Mouse (Mus musculus): ENCODE data around the gene Tox2.

Gene Tox2

DNA sequence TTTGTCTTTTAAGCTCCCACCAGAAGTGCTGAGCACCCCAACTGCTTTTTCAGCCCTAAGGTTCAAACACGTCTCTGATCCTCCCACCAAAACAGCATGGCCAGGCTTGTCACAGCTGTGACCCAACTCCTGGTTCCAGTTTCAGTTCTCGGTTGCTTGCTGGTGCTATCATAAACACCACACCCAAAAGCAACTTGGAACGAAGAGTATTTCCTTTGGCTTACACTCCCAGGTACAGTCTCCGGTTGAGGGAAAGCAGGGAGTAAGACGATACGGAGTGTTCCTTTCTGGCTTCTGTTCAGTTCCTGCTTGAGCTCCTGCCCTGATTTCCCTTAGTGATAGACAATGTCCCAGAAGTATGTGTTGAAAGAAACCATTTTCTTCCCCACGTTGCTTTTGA, 26.4 kb upstream of the Tox2 start:
- TF ChIP-seq CTCF (conservative IDR thresholded peaks at IDR 0.05; ENCODE audit: low read length) (no peak), NANOG (IDR thresholded peaks at IDR 0.05; ENCODE audit: borderline replicate concordance, low read length) (no peak), POU5F1 (IDR thresholded peaks at IDR 0.05; ENCODE audit: borderline replicate concordance, low read length) (no peak)
- H3K9me3 ChIP-seq (ENCODE audit: low read length) = no peaks in the 10 kb centered on the region
- H3K36me3 ChIP-seq (ENCODE audit: insufficient read depth, low read length) = no peaks in the 10 kb centered on the region
- peaks cover 11% of the 10 kb centered on the region for H3K27me3 ChIP-seq (ENCODE audit: insufficient read depth, low read length)
- H3K4me3 ChIP-seq (replicated peaks; ENCODE audit: low read length) = no peak overlapping the region
- no peaks in the 10 kb centered on the region for H3K4me1 ChIP-seq (replicated peaks; ENCODE audit: low read depth, low read length)

DNA sequence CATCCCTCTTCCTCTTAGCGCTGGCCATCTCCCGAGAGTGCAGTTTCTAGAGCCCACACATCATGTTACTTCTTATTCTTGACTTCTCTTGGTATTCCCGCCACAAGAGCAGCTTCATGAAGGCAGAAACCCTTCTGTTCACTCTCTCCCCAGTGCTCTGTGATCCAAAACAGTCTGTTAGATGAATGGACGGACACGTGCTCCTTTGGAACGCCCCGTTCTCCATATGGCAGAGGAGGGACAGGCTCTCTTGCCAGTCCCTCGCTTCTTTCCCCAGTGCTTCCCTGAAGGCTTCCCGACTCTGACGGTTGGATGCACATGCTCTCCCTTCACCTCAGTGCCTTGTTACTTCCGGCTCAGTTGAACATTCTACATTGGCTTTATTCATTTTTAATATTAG, 15.4 kb upstream of the Tox2 start:
- Histone ChIP-seq H3K4me1 (replicated peaks; ENCODE audit: low read depth, low read length) (peaks cover 7% of the 10 kb centered on the region; the same call in 1 of the 2 replicates), H3K4me3 (replicated peaks; ENCODE audit: low read length) (no peak overlapping the region), H3K27me3 (ENCODE audit: insufficient read depth, low read length) (peaks cover 13% of the 10 kb centered on the region; the same call in 1 of the 2 replicates), H3K9me3 (ENCODE audit: low read length) (no peaks in the 10 kb centered on the region), H3K36me3 (ENCODE audit: insufficient read depth, low read length) (no peaks in the 10 kb centered on the region)
- TF ChIP-seq POU5F1 (IDR thresholded peaks at IDR 0.05; ENCODE audit: borderline replicate concordance, low read length) (no peak), CTCF (conservative IDR thresholded peaks at IDR 0.05; ENCODE audit: low read length) (no peak), NANOG (IDR thresholded peaks at IDR 0.05; ENCODE audit: borderline replicate concordance, low read length) (no peak)

DNA sequence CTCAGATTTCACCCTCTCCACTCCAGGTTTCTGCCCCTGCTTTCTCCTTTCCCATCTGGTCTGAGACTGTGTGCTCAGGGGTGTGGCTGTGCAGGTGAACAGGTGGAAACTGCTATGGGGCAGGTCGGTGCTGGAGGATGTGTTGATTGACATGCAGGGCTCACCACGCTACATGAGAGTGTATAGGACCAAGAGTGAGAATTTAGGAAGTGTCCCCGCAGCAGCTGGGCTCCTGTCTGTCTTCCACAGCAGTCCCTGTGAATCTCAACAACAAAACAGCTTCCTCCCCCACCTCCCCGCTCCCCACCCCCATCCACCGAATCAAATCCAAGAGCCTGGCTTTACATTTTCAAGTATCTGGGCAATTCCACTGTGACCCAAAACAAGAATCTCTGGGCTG, 13.3 kb upstream of the Tox2 start:
- H3K27me3 ChIP-seq (ENCODE audit: insufficient read depth, low read length) = peaks cover 17% of the 10 kb centered on the region; the same call in 1 of the 2 replicates
- H3K36me3 ChIP-seq (ENCODE audit: insufficient read depth, low read length) = no peaks in the 10 kb centered on the region
- H3K4me3 ChIP-seq (replicated peaks; ENCODE audit: low read length) = no peak overlapping the region
- TF ChIP-seq NANOG (IDR thresholded peaks at IDR 0.05; ENCODE audit: borderline replicate concordance, low read length) = no peak
- no peak for TF ChIP-seq POU5F1 (IDR thresholded peaks at IDR 0.05; ENCODE audit: borderline replicate concordance, low read length)
- TF ChIP-seq CTCF (conservative IDR thresholded peaks at IDR 0.05; ENCODE audit: low read length) = no peak
- no peaks in the 10 kb centered on the region for H3K9me3 ChIP-seq (ENCODE audit: low read length)
- H3K4me1 ChIP-seq (replicated peaks; ENCODE audit: low read depth, low read length) = peaks cover 7% of the 10 kb centered on the region; the same call in 1 of the 2 replicates

DNA sequence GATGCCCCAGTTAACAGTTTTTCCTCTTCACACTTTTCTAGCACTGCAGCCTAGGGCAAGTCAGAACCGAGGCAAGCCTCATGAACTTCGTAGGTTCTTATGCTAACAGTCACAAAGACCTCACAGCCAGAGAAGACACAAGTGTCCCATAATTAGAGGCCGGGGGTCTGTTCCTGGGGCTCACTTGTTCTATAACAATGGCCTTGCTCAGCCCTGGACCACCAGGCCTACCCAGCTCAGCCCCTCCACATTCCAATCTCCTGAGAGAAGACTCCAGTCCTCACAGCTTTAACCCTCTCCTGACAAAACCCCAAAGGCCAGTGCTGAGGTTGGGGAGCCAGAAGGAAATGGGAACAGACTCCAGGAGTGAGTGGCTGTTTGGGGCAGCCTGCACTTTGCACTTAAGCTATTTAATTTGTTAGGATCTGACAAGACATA, 12.9 kb upstream of the Tox2 start:
- Histone ChIP-seq H3K4me1 (replicated peaks; ENCODE audit: low read depth, low read length) (peaks cover 7% of the 10 kb centered on the region; the same call in 1 of the 2 replicates), H3K36me3 (ENCODE audit: insufficient read depth, low read length) (no peaks in the 10 kb centered on the region), H3K27me3 (ENCODE audit: insufficient read depth, low read length) (peaks cover 21% of the 10 kb centered on the region; the same call in 1 of the 2 replicates), H3K9me3 (ENCODE audit: low read length) (no peaks in the 10 kb centered on the region), H3K4me3 (replicated peaks; ENCODE audit: low read length) (no peak overlapping the region)
- TF ChIP-seq POU5F1 (IDR thresholded peaks at IDR 0.05; ENCODE audit: borderline replicate concordance, low read length) (no peak), NANOG (IDR thresholded peaks at IDR 0.05; ENCODE audit: borderline replicate concordance, low read length) (no peak), CTCF (conservative IDR thresholded peaks at IDR 0.05; ENCODE audit: low read length) (no peak)

DNA sequence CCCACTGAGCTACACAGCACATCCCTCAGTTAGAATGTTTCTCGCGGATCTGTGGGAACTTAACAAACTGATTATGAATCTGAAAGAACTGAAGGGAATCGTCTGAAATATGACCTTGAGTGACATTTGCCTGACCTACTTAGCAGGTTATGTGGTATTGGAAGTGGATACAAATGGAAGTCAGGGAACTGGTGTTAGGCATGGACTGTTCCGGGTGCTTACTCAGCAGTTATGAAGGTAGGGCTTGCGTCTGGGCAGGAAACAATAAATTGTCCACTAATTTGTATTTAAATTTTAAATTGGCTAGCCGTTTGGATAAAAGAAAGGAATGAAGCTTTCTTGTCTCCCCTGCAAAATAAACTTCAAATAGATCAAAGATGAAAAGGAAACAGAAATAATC, 10.4 kb upstream of the Tox2 start:
- Histone ChIP-seq H3K9me3 (ENCODE audit: low read length) (no peaks in the 10 kb centered on the region), H3K27me3 (ENCODE audit: insufficient read depth, low read length) (peaks cover 20% of the 10 kb centered on the region), H3K4me1 (replicated peaks; ENCODE audit: low read depth, low read length) (peaks cover 7% of the 10 kb centered on the region; the same call in 1 of the 2 replicates), H3K4me3 (replicated peaks; ENCODE audit: low read length) (no peak overlapping the region), H3K36me3 (ENCODE audit: insufficient read depth, low read length) (no peaks in the 10 kb centered on the region)
- TF ChIP-seq POU5F1 (IDR thresholded peaks at IDR 0.05; ENCODE audit: borderline replicate concordance, low read length) = no peak
- TF ChIP-seq CTCF (conservative IDR thresholded peaks at IDR 0.05; ENCODE audit: low read length) = no peak
- TF ChIP-seq NANOG (IDR thresholded peaks at IDR 0.05; ENCODE audit: borderline replicate concordance, low read length) = no peak

DNA sequence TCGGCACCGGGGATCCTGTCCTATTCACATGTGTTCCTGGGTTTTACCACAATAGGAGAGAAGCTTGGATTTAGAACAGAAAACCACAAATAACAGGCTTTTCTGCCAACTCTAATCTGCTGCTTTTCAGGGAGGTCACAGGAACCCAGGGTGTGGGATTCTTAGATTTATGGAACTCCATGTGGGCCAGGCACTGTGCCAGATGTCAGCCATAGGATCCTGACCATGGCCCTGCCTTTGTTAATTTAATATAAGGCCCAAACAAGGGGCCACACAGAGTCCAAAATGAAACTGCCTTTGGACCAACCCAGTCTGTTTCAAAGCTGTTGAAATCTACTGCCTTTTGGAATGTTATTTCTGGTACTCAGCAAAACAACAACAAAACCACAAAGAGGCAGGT, 8.9 kb upstream of the Tox2 start:
- H3K9me3 ChIP-seq (ENCODE audit: low read length) = no peaks in the 10 kb centered on the region
- TF ChIP-seq CTCF (conservative IDR thresholded peaks at IDR 0.05; ENCODE audit: low read length) = no peak
- no peak for TF ChIP-seq POU5F1 (IDR thresholded peaks at IDR 0.05; ENCODE audit: borderline replicate concordance, low read length)
- TF ChIP-seq NANOG (IDR thresholded peaks at IDR 0.05; ENCODE audit: borderline replicate concordance, low read length) = no peak

DNA sequence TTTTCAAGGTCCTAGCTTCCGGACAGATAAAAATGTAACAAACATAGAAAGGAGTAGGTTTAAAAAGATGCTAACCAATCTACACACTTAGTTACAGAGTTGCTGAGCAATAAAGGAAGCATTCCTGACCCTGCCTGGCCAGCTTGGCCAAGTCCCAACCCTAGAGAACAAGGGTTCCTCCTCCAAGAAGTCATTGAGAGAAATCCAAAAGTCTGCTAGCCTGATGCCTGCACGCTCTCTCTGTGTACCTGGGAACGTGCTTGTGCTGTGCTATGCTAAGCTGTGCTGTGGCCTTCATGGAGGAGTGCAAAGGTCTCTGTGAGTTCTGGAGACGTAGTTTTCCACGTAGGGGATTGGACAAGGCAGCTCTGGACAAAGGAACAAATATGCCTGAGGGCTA, 8.4 kb upstream of the Tox2 start:
- H3K36me3 ChIP-seq (ENCODE audit: insufficient read depth, low read length) = no peaks in the 10 kb centered on the region
- TF ChIP-seq CTCF (conservative IDR thresholded peaks at IDR 0.05; ENCODE audit: low read length) (no peak), NANOG (IDR thresholded peaks at IDR 0.05; ENCODE audit: borderline replicate concordance, low read length) (no peak), POU5F1 (IDR thresholded peaks at IDR 0.05; ENCODE audit: borderline replicate concordance, low read length) (no peak)

More for the DNA sequence above, 8.9 kb upstream of the Tox2 start:
- H3K4me1 ChIP-seq (replicated peaks; ENCODE audit: low read depth, low read length) = peaks cover 7% of the 10 kb centered on the region; the same call in 1 of the 2 replicates
- no peaks in the 10 kb centered on the region for H3K36me3 ChIP-seq (ENCODE audit: insufficient read depth, low read length)
- H3K27me3 ChIP-seq (ENCODE audit: insufficient read depth, low read length) = peaks cover 22% of the 10 kb centered on the region
- no peak overlapping the region for H3K4me3 ChIP-seq (replicated peaks; ENCODE audit: low read length)

DNA sequence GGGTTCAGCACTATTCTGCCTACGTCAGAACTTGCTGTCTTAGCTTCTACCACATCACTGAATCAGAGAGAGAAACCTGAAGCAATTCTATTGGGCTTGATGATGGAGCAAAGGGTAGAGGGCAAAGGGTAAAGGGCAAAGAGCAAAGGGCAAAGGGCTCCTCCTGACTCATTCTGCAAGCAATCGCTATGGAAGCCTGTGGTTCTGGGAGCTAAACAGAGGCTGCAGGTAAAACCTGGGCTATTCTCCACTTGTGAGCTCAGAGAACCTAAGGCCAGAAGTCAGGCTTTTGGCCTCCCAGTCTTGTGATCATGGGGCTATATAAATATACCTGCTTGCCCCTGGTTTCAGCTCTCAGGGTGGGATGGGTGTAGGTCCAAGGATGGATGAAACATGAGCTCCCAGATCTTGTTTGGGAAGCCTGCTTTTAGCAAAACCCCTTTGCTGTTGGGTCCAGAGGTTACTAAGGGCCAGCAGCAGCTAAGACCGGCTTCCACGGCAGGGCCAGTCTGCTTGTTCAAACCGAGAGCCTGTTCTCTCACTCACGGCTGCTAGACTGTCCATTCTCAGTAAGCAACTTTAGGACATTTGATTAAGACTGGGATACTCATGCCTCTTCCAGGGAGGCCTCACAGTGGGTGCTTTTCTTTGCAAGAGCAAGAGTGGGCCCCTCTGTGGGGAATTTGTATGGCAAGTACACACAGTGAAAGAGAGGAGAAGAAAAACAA, 7.7 kb upstream of the Tox2 start:
- Histone ChIP-seq H3K4me3 (replicated peaks; ENCODE audit: low read length) (no peak overlapping the region), H3K4me1 (replicated peaks; ENCODE audit: low read depth, low read length) (no peaks in the 10 kb centered on the region), H3K9me3 (ENCODE audit: low read length) (no peaks in the 10 kb centered on the region), H3K36me3 (ENCODE audit: insufficient read depth, low read length) (no peaks in the 10 kb centered on the region), H3K27me3 (ENCODE audit: insufficient read depth, low read length) (peaks cover 33% of the 10 kb centered on the region)
- TF ChIP-seq NANOG (IDR thresholded peaks at IDR 0.05; ENCODE audit: borderline replicate concordance, low read length) = no peak
- no peak for TF ChIP-seq CTCF (conservative IDR thresholded peaks at IDR 0.05; ENCODE audit: low read length)
- no peak for TF ChIP-seq POU5F1 (IDR thresholded peaks at IDR 0.05; ENCODE audit: borderline replicate concordance, low read length)

More for the DNA sequence above, 8.4 kb upstream of the Tox2 start:
- Histone ChIP-seq H3K9me3 (ENCODE audit: low read length) (no peaks in the 10 kb centered on the region), H3K4me3 (replicated peaks; ENCODE audit: low read length) (no peak overlapping the region), H3K27me3 (ENCODE audit: insufficient read depth, low read length) (peaks cover 26% of the 10 kb centered on the region), H3K4me1 (replicated peaks; ENCODE audit: low read depth, low read length) (peaks cover 5% of the 10 kb centered on the region; the same call in 1 of the 2 replicates)

Data from E14TG2a.4 (cell line).